Mouse (Mus musculus) urinary bladder, adult 18-20 months (tissue): ENCODE measurements around the gene Focad.

ENCODE experiments used
- DNase-seq, 2 experiments: peaks; one replicate each; pipeline ENCODE4 v3.0.0; 2022; ENCODE audit warnings: low spot score in 2 of 2, mixed read lengths in 2 of 2

Gene Focad

DNA sequence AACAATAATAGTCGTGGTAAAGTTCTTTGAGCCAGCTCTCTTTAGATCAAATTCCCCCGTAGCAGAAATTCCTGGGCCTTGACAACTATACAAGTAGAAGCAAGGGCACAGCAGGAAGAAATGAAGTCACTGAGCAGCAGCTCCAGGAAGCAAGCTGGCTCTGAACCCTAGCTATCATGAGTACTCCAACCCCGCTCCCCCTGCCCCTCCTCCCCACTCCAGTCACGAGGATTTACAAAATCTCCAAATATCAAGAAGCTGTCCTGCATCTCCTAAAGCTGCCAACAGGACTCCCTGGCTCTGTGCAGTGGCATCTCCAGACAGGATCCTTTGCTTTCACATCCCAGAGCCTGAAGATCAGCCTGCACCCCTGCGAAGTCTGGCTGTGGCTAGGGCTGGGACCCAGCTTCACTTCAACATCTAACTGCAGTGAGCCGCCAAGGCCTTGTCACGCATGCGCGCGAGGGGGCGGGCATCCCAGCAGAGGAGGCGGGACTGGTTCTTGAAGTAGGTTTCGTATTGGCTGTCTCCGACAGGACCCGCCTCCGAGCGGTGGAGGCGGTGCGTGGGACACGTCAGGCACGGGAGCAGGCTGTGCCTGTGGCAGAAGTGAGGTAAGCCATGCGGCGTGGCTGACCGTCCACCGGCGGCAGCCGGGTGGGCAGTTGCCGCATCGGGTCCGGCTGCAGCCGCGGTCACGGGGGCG, at the start of gene Focad:
TSS of gene Focad (plus strand) at position 568 of the 706 bp plus-strand sequence.
- DNase-seq, result peak; percentile 95 to 97

DNA sequence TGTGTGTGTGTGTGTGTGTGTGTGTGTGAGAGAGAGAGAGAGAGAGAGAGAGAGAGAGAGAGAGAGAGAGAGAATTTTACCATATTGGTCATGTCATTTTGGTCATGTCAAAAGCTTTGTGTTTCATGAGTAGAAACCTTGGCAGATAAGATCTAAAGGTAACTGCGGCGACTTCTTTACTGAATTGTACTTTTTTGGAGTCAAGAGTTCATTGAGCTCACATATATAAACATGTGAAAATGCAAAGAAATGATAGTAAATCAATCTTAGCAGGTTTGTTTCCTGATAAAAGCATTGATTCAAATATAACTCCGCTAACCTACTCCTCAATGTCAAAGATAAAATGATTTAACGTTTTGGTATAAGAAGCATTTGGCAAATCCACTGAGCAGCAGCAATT, 49.3 kb upstream of the Focad start:
- no peak for DNase-seq

DNA sequence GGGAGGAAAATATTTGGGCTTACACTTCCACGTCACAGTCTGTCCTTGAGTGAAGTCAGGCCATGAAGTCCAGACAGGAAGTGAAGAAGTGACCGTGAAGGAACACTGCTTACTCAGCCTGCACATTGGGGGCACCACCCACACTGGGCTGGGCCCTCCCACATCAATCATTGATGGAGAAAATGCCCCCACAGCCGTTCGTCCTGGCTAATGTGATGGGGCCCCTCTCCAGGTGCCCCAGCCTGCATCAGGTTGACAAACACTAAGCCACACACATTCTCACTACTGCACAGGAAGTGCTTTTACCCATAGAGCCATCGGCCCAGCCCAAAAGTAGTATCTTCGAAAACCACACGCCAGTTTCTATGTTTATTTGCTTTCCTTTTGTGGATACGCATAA, 48.1 kb upstream of the Focad start:
- DNase-seq, result no peak

DNA sequence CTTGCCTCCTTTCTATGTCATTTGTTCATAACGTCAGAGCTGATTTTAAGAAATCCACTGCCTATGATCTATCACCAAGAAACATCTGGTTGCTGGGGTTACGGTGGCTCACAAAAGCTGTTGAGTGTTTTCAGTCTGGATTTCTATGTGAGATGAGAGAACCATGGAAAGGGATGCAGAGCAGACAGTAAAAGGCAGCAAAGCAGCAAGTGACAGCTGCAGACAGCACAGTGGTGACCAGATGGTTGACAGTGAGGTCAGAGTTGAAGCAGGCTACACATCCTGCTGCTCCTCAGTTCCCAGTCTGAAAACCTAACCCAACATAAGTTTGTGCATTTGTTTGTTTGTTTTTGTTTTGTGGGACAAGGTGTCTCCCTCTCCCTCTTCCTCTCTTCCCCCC, 19.0 kb upstream of the Focad start:
- DNase-seq, result no peak

DNA sequence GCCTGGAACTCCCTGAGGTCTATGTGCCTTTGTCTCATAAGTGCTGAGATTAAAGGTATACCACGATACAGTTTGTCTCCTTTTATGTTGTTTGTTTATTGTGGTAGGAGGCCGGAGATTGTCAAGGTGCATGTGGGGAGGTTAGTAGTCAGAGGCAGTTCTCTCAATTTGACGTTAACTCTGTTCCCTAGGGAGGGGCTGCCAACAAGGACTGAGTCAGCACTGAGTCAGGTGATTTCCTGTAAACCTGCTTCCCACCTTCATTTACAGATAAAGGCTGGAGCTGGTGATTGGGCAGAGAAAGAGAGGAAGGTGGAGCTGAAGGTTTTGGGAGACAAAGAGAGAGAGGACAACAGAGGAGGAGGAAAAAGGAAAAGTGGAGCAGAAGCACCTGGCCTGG, 15.4 kb upstream of the Focad start:
- DNase-seq, result no peak

DNA sequence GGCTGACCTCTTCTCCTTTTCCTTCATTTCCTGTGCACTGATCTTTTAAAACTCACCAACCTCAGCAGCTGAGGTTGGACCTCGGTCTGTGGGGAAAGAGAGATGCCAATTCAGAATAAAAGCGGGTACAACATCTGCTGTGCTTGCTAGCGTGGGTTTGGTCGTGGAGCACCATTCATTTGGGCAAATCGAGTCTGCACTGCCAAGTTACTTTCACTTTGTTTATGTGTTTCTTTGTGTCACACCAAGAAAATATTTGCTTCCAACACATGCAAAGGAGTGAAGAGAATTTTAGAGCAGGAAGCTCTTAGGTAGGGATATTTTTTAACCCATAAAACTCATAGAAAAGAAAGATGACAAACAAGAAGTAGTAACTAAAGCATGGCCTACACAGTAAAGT, 13.0 kb upstream of the Focad start:
- no peak for DNase-seq

DNA sequence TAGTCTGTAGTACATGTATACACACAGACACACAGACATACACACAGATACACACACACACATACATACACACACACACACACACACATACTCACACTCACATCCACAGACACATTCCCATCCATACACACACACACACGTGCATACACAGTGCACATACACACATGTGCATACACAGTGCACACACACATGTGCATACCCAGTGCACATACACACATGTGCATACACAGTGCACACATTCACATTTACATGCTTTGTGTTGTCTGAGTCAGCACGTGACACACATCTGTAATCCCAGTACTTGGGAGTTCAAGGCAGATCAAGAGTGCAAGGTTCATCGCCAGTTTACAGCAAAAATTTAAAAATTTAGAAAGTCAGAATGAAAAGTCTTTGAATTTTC, 12.5 kb upstream of the Focad start:
- DNase-seq, result no peak

DNA sequence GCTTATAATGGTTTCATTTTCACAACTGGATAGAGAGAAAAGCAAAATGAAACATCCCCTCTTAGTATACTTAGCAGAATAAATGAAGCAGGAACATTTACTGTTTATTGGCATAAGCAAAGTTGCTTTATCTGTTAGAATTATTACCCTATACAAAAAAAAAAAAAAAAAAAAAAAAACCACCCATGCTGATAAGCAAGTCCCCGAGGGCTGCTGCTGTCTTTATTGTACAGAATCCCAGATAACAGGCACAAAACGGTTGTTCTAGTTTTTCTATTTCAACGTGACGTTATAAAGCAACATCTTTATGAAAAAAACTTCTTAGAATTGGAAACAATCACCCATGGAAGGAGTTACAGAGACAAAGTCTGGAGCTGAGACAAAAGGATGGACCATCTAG, 12.0 kb upstream of the Focad start:
- no peak for DNase-seq

DNA sequence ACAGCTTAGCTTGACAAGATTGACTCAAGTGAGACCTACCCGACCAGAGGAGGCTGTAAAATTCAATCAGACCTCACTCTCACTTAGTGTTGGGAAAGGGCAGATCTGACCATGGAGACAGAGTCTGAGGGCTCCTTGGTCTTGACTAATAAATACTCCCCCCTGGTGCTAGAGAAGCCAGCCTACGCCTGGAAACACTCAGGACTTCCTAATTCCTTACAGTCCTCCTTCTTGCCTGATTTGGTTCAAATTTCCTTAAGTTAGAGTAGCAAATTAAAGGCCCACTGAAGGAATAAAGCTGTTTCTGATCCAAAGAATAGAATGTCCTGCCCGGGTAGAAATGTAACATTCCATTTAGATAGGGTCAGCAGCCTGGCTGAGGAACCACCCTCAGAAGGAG, 10.6 kb upstream of the Focad start:
- no peak for DNase-seq

DNA sequence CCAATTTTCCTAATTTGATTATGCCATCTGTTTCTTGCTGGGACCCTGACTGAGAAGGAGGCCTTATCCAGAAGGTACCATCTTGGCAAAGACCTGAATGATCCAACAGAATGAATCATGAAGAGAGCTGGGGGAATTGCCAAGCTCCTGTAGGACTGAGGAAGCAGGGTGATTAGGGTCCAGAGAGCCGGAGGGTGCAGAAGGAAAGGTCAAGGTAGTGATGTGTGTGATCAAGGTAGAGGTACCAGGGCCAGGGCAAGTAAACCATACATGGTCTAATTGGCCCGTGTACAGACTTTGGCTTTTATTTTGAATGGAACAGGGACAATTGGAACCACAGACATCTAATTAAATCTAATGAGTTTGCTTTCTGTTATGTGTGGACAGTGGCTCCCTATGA, 4.1 kb upstream of the Focad start:
- DNase-seq, result no peak

DNA sequence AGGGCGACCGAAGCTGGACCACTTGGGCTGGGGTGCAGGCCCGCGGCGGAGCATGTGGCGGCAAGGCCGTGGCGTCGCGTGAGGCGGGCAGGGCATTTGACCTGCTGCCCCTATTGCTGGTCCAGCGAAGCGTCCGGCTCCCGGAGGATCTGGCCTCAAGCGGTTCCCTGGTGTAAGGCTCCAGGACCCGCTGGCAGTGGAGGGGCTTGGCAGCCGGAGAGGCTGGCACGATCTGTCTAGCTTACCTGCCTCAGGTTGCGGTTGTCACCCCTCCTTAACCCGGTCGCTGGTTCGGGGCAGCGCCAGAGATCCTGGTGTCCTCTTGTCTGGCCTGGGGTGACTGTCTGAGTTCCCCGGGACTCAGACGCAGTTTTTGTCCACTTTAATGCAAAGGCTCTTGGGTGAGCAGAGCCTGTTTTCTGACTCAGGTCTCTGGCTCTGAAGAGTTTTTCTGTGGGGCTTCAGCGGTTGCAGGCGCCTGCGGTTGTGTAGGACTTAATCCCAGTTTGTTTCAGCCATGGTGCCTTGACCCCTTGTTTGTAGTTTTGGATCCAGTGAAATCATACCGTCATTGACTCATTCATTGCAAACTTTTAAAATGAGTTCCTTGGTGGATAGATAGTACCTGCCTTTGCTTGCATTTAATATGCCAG, 465 bp downstream of the Focad start:
- DNase-seq, result no peak

DNA sequence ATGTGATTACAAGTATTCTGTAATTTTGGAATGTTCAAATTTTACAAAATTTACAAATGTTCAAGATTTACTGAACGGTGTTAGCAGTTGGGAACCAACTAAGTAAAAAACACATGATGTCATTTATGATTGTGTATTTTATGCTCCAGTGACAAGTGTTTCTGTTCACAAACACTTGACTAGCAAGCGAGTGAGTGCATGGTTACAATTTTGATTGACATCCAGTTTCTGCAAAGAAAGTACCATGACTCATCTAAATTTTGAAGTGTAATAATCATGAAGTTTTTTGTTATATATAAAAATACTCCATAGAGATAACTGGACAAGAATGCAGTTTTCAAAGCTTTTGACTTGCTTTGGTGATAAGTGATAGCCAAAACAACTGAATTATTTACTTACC, 1.3 kb downstream of the Focad start:
- no peak for DNase-seq

DNA sequence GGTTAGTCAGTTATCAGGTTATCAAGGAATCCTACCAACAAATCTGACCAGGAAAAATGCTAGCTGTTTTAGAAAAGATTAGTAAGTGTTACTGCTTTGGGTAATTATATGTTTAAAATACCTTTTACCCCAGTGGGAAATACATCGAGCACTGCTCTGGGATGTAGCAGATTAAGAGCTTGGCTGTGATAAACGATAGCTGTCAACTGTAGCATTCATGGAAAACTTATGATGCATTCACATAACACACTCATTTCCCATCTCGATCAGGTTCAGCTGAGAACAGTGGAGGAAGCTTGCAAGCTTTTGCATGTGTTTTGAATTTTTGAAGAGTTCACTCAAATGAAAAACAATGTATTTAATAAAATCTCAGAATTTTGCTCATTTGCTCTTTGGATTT, 14.2 kb downstream of the Focad start:
- DNase-seq, result no peak

DNA sequence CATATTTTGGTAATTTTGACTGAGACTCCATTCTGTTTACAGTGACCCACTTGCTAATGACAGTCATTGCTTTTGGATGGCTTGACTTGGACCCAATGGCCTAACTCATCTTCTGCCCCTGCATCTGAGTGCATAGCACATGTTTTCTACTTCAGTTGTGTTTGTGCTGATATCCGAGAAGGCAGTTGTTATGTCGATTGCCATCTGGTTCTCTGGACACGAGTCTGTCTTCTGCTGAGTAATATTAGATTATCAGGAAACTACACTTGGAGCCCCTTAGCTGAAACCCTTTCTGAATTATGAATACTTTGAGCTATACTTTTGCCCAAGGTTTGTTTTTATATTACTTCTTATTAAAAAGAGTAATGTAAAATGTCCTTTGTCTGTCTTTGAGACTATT, 22.9 kb downstream of the Focad start:
- DNase-seq, result no peak

DNA sequence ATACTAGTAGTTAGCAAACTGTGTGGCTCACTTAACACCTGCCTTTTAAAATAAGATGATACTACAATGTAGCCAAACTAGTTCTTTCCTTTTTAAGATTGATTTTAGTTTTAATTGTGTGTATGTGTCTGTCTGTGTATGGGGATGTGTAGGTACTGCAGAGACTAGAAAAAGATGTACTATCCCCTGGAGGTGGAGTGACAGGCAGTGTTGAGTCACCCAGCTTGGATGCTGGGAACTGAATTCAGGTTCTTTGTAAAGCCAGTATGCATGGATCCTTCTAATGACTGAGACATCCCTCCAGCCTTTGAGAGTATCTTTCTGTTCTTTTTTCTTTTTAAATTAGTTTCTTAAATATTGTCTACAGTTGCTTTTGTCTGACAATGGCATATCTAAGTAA, 23.5 kb downstream of the Focad start:
- no peak for DNase-seq

DNA sequence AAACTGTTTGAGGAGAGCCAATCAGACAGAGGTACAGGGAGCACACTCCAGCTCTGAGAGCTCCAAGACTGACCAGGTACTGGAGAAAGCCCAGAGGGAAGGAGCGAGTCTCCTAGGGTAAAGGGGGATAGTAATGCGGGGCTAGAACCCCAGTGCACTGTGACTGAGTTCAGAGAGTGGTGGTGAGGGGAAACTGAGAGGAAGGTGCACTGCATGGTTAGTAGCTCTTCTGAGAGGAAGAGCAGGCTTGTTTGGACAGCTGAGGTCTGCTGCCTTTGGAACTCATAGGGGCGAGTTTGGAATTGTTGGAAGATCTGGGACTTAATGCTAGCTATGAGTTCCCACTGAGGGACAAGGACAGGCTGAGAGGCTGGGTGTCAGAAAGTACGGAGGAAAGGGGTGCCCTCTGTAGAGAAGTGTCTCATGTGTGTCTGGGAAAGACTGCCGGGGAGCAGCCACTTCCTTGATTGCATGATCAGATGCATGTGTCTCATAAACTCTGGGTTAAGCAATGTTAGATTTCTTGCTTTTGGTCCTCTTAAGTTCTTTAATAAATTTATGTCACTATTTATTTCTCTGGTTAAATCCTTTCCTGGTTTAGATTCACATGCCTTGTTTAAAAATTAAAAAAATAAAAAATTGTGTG, 24.4 kb downstream of the Focad start:
- DNase-seq, result no peak

DNA sequence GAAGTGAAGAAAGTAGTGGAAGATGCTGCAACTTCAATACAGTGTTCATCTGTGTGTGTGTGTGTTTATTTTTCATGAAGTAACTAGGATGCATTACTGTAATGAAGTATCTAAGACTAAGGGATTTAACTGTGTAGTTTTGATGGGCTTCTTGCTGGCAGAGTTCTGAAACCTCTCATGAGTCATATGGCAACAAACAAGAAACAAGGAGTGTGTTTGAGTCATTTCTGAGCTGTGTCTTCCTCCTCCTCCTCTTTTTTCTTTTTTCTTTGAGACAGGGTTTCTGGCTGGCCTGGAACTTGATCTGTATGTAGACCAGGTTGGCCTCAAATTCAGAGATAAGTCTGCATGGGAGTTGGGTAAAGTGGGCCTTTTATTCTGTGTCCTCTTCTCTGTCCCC, 25.7 kb downstream of the Focad start:
- no peak for DNase-seq

DNA sequence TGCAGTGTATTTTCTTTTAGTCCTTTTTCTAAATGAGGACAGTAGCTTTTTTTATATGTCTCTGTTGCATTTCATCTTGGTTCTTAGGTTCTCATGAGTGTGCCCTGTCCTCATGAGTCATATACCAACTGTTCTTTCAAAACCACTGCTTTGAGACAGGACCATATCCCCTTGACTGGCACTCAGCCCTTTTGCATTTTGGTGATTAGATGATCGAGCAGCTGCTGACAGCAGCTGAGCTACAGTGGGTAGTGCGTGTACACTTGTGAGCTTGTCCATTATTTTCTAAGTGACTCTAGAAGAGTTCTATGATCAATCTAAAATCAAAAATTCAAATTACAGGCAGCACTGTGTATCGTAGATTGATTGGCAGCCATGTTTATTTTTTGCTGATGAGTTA, 28.0 kb downstream of the Focad start:
- no peak for DNase-seq

DNA sequence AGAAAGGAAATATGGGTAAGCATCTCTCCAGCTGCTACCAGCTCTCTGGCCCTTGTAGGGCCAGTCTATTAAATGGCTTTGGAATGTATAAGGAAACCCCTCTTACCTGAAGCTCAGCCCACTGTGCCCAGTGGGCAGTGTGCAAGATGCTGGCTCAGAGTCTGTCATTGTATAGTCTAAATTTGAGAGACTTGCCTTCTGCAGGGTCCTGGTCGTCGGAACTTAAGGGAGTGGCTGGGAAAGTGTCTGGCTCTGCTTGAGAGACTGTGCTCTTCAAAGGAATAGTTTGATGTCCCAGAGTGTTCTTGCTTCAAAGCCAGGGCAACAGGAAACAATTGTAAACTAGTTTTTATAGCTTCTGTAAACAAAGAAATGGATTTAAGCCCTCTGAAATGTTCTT, 41.5 kb downstream of the Focad start:
- no peak for DNase-seq

DNA sequence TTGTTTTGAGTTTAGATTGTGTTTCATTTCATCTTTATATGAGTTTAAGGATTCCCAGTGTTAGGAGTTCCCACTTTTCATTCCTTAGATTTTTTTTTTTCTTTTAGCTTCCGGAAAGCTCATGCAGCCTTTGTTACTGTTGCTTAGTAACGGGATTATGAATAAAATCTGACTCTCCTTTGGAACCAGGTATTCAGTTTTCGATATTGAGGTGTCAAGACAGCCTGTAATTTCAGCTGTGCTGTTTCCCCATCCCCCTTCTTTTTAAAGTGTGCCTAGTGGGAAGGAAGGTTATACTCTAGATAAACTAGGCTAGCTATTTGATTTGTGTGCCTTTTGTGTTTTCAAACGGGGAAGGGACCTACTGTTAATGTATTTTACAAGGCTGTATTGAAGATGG, 42.1 kb downstream of the Focad start:
- DNase-seq, result no peak

DNA sequence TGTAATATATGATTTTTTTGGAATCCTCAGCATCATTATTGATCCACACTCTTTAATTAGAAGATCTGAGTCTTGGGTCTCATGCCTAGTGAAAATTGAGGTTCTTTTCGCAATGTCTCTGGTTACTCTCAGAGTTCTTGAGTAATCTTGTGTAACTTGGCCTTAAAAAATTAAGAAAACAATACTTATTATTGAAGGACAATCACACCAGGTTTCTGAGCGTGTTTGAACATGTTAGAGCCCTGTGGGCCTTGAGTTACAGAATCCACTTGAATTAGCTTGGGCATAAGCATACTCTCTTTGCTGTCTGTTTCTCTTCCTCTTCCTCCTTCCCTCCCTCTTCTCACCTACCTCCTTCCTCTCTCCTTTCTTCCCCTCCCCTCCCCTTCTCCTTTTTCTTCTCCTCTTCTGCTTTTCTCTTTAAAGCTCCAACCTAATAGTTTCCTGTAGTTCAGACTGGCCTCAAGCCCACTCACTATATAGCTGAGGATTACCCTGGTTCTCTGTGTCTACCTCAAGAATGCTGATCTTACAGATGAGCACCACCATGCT, 44.0 kb downstream of the Focad start:
- DNase-seq, result no peak

DNA sequence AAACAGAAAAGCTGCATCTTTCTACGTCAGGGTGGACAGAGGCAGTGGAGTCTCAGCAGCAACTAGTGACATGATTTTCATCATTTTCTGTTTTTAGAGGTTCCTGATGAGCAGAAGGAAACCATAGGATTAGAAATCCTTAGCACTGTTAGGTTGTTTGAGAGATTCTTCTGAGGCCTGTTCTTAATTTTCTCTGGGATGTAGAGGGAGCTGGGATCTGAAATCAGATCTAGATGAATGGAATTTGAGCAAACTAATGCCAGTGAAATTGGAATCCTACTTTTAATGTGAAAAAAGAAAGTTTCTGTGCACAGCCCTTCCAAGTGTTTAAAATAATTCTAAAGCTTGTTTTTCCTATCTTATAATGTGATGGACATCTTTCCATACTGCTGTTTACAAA, 55.0 kb downstream of the Focad start:
- no peak for DNase-seq
